Mouse (Mus musculus) left cerebral cortex, adult 2 months (tissue): ENCODE data around the gene Snrpb. TPM values are rescaled to one million over a fixed set of nuclear protein-coding genes. Genes with fewer than 3 reads are reported as not detected.

Experiments used
- DNase-seq, 2 experiments: peaks; one replicate each; pipeline ENCODE4 v3.0.0; 2021 to 2022; ENCODE audit warnings: low spot score in 2 of 2, mixed read lengths in 1 of 2; ENCODE audit errors: extremely low spot score in 1 of 2
- H3K27ac ChIP-seq: fragments of 200-600 bp; 2 replicates; pipeline ENCODE4 v1.8.1; 2022
- H3K4me3 ChIP-seq: fragments of 200-600 bp; 2 replicates; pipeline ENCODE4 v1.8.1; 2022
- CTCF ChIP-seq: fragments of 200-600 bp; IDR thresholded peaks from 2 replicates; pipeline ENCODE4 v1.8.1; 2022; ENCODE audit warnings: antibody characterized with exemption, mild to moderate bottlenecking, moderate library complexity
- intact Hi-C: fragments of 180-260 bp; cut with DNase I; formaldehyde crosslinking; loops from one replicate; pipeline ENCODE4 v1.15.1; 2025
- total RNA-seq, 2 experiments: library from RNA; stranded (reverse); gene quantifications; 2 replicates each; pipeline ENCODE4 v1.2.3; 2021

Snrpb gene
- total RNA-seq, 2 experiments from 2014 or later: 101 to 112 TPM

GRCm38 (mm10) chr2:130126073-130126472 lies 53.1 kb downstream of the Snrpb start:
- H3K27ac ChIP-seq: no peak overlapping the region

GRCm38 (mm10) chr2:130125279-130126059 lies 53.7 kb downstream of the Snrpb start:
- DNase-seq: no peak
- H3K27ac ChIP-seq: no peak overlapping the region
- intact Hi-C loops: no loop called here
- no peak for TF ChIP-seq CTCF
- no peak overlapping the region for H3K4me3 ChIP-seq

More at GRCm38 (mm10) chr2:130126073-130126472, 53.1 kb downstream of the Snrpb start:
- H3K4me3 ChIP-seq: no peak overlapping the region
- TF ChIP-seq CTCF: no peak
- no peak for DNase-seq
- intact Hi-C loops: no loop called here

Other genes starting within 250 kb of the Snrpb start
- 1 to 10 TPM; 3.2 to 3.3 TPM for gene Tgm3, start 167.1 kb downstream of the Snrpb start, total RNA-seq
- gene Tgm6, start 67.0 kb downstream of the Snrpb start, total RNA-seq: under 1 TPM in 1 of 2 experiments, not detected in 1; 0.16 TPM
- not detected for gene Tmc2, start 15.8 kb upstream of the Snrpb start, total RNA-seq
- 100 to 1,000 TPM; 140 to 144 TPM for gene Nop56, start 95.0 kb upstream of the Snrpb start, total RNA-seq
- gene Idh3b, start 105.1 kb upstream of the Snrpb start, total RNA-seq: 100 to 1,000 TPM; 285 to 286 TPM
- gene Ebf4, start 115.8 kb upstream of the Snrpb start, total RNA-seq: 1 to 10 TPM; 9.7 to 9.8 TPM
- 1 to 10 TPM; 5.5 to 6.4 TPM for gene Cpxm1, start 218.2 kb upstream of the Snrpb start, total RNA-seq
- not detected for gene Gm28372, start 225.8 kb upstream of the Snrpb start, total RNA-seq
- not detected for gene 1700020A23Rik, start 225.9 kb upstream of the Snrpb start, total RNA-seq
- not detected for gene Tmem239, start 227.1 kb upstream of the Snrpb start, total RNA-seq
- gene Vps16, start 244.9 kb upstream of the Snrpb start, total RNA-seq: 10 to 100 TPM; 78.3 to 99.1 TPM
- gene Pced1a, start 245.3 kb upstream of the Snrpb start, total RNA-seq: 10 to 100 TPM; 23.1 to 27.9 TPM